Mouse (Mus musculus) heart, postnatal 0 days (tissue): Measurements from ENCODE around the gene Akr1b10. TPM values are rescaled to one million over a fixed set of nuclear protein-coding genes. Genes with fewer than 3 reads are reported as not detected.
A peak's percentile ranks its signal among the peaks of the same experiment; 100 is the strongest.

Experiments
- ATAC-seq: fragments of 200-750 bp; cut with Nextera tagmentation; 2 replicates; pipeline ENCODE4 v1.8.0; 2017; ENCODE audit warnings: low read depth, moderate number of reproducible peaks, moderate library complexity; ENCODE audit not compliant: insufficient read depth
- DNase-seq: peaks from one replicate; pipeline ENCODE4 v3.0.0-alpha.2; 2016; ENCODE audit warnings: low spot score
- H3K27ac ChIP-seq: fragments of 300-500 bp; sonication (generic); 2 replicates; pipeline ENCODE4 v1.5.1; 2014; ENCODE audit warnings: low read depth, mild to moderate bottlenecking
- H3K27me3 ChIP-seq: fragments of 300-500 bp; sonication (generic); 2 replicates; pipeline ENCODE4 v1.6.1; 2014; ENCODE audit warnings: low read length, mixed read lengths; ENCODE audit not compliant: control insufficient read depth, insufficient read depth
- H3K36me3 ChIP-seq: fragments of 300-500 bp; sonication (generic); replicated peaks from 2 replicates; pipeline ENCODE4 v1.6.1; 2014; ENCODE audit warnings: low read length, mixed read lengths; ENCODE audit not compliant: control insufficient read depth, insufficient read depth
- H3K4me1 ChIP-seq: fragments of 300-500 bp; sonication (generic); 2 replicates; pipeline ENCODE4 v1.6.1; 2014; ENCODE audit warnings: antibody characterized with exemption; ENCODE audit not compliant: control insufficient read depth, insufficient read depth
- H3K4me2 ChIP-seq: fragments of 300-500 bp; sonication (generic); 2 replicates; pipeline ENCODE4 v1.6.1; 2014; ENCODE audit warnings: low read depth, mild to moderate bottlenecking, low read length, moderate library complexity
- H3K4me3 ChIP-seq: fragments of 300-500 bp; sonication (generic); 2 replicates; pipeline ENCODE4 v1.5.1; 2014; ENCODE audit warnings: low read depth, low read length
- H3K9ac ChIP-seq: fragments of 300-500 bp; sonication (generic); replicated peaks from 2 replicates; pipeline ENCODE4 v1.6.1; 2014; ENCODE audit warnings: low read depth, low read length, mixed read lengths
- H3K9me3 ChIP-seq: fragments of 300-500 bp; sonication (generic); replicated peaks from 2 replicates; pipeline ENCODE4 v1.6.1; 2016; ENCODE audit warnings: low read length; ENCODE audit not compliant: control insufficient read depth
- CTCF ChIP-seq: IDR thresholded peaks from 2 replicates; pipeline ENCODE4 v1.5.1; 2016; ENCODE audit warnings: antibody characterized with exemption, control low read depth, low read depth
- EP300 ChIP-seq: IDR thresholded peaks from 2 replicates; pipeline ENCODE4 v1.6.1; 2016; ENCODE audit warnings: antibody characterized with exemption, low read depth
- WGBS: fragments of 180-500 bp; shearing (Covaris S2); extraction: QIAGEN DNeasy Blood & Tissue Kit; methylation state at CpG from one replicate; pipeline ENCODE4 v1.1.7; 2014; 5-methylcytosine and 5-hydroxymethylcytosine counted together
- polyA plus RNA-seq: library from polyadenylated mRNA; unstranded; fragments of >200 nt; fragmentation: Nextera tagmentation; extraction: Ambion mirVana; gene quantifications from 2 replicates; pipeline ENCODE4 v1.2.1, GENCODE M21; 2015
- total RNA-seq: library from RNA; depleted of rRNA; stranded (reverse); fragments of >200 nt; gene quantifications from 2 replicates; pipeline ENCODE4 v1.2.3, GENCODE M21; 2014; ENCODE audit warnings: low replicate concordance; rRNA removed

Akr1b10 gene
- total RNA-seq (58.1 and 67.8 TPM in 2 replicates), polyA plus RNA-seq (69.7 and 75.3 TPM in 2 replicates)

GRCm38 (mm10) chr6:34384110-34384661, at the start of gene Akr1b10:
Gene Akr1b10, plus strand, starts transcription at chr6:34384218.
- H3K9ac ChIP-seq: peak within 1 kb of the TSS; percentile 61
- H3K4me1 ChIP-seq: peaks cover 5% of the 10 kb centered on the region; the same call in 1 of the 2 replicates
- no peaks in the 10 kb centered on the region for H3K27me3 ChIP-seq
- TF ChIP-seq CTCF: no peak
- TF ChIP-seq EP300: no peak
- no peaks in the 10 kb centered on the region for H3K9me3 ChIP-seq
- H3K4me2 ChIP-seq: peak within 1 kb of the TSS; percentile 94
- H3K36me3 ChIP-seq: peaks cover 18% of the 10 kb centered on the region
- peak within 1 kb of the TSS; percentile 66 for H3K4me3 ChIP-seq
- WGBS: under 1% methylated on average over 17 of the region's 17 CpGs
- ATAC-seq (peak; percentile 93), DNase-seq (peak; percentile 83)
- peak within 1 kb of the TSS; percentile 89 for H3K27ac ChIP-seq

GRCm38 (mm10) chr6:34334673-34335072, 49.3 kb upstream of the Akr1b10 start:
- DNase-seq: no peak
- Histone ChIP-seq H3K4me3 (no peak overlapping the region), H3K9me3 (no peaks in the 10 kb centered on the region), H3K27me3 (no peaks in the 10 kb centered on the region), H3K9ac (no peak overlapping the region), H3K27ac (no peak overlapping the region), H3K4me1 (peaks cover 8% of the 10 kb centered on the region; the same call in 1 of the 2 replicates), H3K36me3 (no peaks in the 10 kb centered on the region), H3K4me2 (no peak overlapping the region)
- ATAC-seq: no peak
- 62% methylated on average over 5 of the region's 5 CpGs for WGBS
- TF ChIP-seq EP300: no peak
- TF ChIP-seq CTCF: no peak

- ATAC-seq (no peak), DNase-seq (no peak)
- no peak overlapping the region for H3K4me2 ChIP-seq
- H3K9ac ChIP-seq: no peak overlapping the region
- H3K4me3 ChIP-seq: no peak overlapping the region
- H3K9me3 ChIP-seq: no peaks in the 10 kb centered on the region
- TF ChIP-seq EP300: no peak
- no peak for TF ChIP-seq CTCF
- H3K27ac ChIP-seq: no peak overlapping the region
- H3K27me3 ChIP-seq: no peaks in the 10 kb centered on the region
- no peaks in the 10 kb centered on the region for H3K36me3 ChIP-seq
- WGBS: 66% methylated on average over 2 of the region's 2 CpGs
- H3K4me1 ChIP-seq: peaks cover 3% of the 10 kb centered on the region; the same call in 1 of the 2 replicates
Measured at GRCm38 (mm10) chr6:34337799-34338198, 46.2 kb upstream of the Akr1b10 start.

GRCm38 (mm10) chr6:34341991-34342390, 42.0 kb upstream of the Akr1b10 start:
- ATAC-seq (no peak), DNase-seq (no peak)
- Histone ChIP-seq H3K9ac (no peak overlapping the region), H3K4me3 (no peak overlapping the region), H3K4me1 (peaks cover 9% of the 10 kb centered on the region), H3K27me3 (no peaks in the 10 kb centered on the region), H3K9me3 (no peaks in the 10 kb centered on the region), H3K4me2 (no peak overlapping the region), H3K27ac (no peak overlapping the region), H3K36me3 (no peaks in the 10 kb centered on the region)
- TF ChIP-seq EP300 (no peak), CTCF (no peak)
- 49% methylated on average over 4 of the region's 4 CpGs for WGBS

GRCm38 (mm10) chr6:34342476-34342875, 41.5 kb upstream of the Akr1b10 start:
- Histone ChIP-seq H3K27ac (no peak overlapping the region), H3K27me3 (no peaks in the 10 kb centered on the region), H3K4me3 (no peak overlapping the region), H3K4me2 (no peak overlapping the region), H3K9me3 (no peaks in the 10 kb centered on the region), H3K36me3 (no peaks in the 10 kb centered on the region), H3K4me1 (peaks cover 9% of the 10 kb centered on the region), H3K9ac (no peak overlapping the region)
- ATAC-seq: no peak
- WGBS: 91% methylated on average over 2 of the region's 2 CpGs
- no peak for DNase-seq
- TF ChIP-seq CTCF: no peak
- no peak for TF ChIP-seq EP300

GRCm38 (mm10) chr6:34343426-34343825, 40.6 kb upstream of the Akr1b10 start:
- no peak for TF ChIP-seq CTCF
- TF ChIP-seq EP300: no peak
- WGBS: 82% methylated on average over 6 of the region's 6 CpGs
- ATAC-seq (no peak), DNase-seq (no peak)
- Histone ChIP-seq H3K9ac (no peak overlapping the region), H3K4me1 (peaks cover 9% of the 10 kb centered on the region), H3K27ac (no peak overlapping the region), H3K4me2 (no peak overlapping the region), H3K4me3 (no peak overlapping the region), H3K27me3 (no peaks in the 10 kb centered on the region), H3K36me3 (no peaks in the 10 kb centered on the region), H3K9me3 (no peaks in the 10 kb centered on the region)
